Mouse (Mus musculus) heart, postnatal 10 days (tissue): ENCODE data around the gene Aldh6a1. TPM values are rescaled to one million over a fixed set of nuclear protein-coding genes. Genes with fewer than 3 reads are reported as not detected.

ENCODE experiments used
- DNase-seq, 2 experiments: peaks; one replicate each; pipeline ENCODE4 v3.0.0; 2021
- intact Hi-C: fragments of 180-260 bp; cut with DNase I; formaldehyde crosslinking; loops from one replicate; pipeline ENCODE4 v1.15.1; 2025
- total RNA-seq, 2 experiments: library from RNA; stranded (reverse); gene quantifications; 2 replicates each; pipeline ENCODE4 v1.2.3; 2021

Aldh6a1 gene
- total RNA-seq, 2 experiments from 2014 or later = 59.7 to 66.2 TPM

DNA sequence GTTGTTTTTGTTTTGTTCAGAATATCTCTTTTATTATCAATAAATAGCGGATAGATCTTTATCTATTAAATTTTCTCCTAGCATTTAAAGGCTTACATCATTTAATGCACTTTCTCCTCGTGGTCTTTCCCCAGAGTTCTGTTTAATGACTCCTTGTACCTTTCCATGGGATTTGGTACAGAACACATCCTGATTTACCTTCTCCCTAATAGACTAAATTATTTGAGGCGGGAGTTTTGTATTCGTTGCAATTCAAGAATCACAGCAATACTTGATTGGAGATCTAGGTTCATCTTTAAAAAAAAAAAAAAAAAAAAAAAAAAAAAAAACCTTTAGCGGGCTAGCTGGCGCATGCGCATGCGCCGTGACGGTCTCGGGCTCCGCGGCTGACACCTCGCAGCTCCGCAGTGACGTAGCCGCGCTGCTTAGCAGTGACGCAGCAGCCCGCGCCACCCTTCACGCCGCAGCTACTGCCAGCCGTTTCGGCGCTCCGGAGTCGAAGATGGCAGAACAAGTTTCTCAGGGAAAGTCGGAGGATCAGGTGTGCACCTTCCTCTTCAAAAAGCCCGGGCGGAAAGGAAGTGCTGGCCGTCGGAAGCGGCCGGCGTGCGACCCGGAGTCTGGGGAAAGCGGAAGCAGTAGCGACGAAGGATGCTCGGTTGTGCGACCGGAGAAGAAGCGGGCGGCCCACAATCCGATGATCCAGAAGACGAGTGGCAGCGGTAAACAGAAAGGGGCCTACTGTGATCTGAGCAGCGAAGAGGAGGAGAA, 33.8 kb downstream of the Aldh6a1 start, which contains the start of gene Rnf113a2:
Gene Rnf113a2, plus strand, starts transcription at position 363 of the 771 bp plus-strand sequence.
- peak; percentile 88 to 89 for DNase-seq
- intact Hi-C loops = no loop called here

DNA sequence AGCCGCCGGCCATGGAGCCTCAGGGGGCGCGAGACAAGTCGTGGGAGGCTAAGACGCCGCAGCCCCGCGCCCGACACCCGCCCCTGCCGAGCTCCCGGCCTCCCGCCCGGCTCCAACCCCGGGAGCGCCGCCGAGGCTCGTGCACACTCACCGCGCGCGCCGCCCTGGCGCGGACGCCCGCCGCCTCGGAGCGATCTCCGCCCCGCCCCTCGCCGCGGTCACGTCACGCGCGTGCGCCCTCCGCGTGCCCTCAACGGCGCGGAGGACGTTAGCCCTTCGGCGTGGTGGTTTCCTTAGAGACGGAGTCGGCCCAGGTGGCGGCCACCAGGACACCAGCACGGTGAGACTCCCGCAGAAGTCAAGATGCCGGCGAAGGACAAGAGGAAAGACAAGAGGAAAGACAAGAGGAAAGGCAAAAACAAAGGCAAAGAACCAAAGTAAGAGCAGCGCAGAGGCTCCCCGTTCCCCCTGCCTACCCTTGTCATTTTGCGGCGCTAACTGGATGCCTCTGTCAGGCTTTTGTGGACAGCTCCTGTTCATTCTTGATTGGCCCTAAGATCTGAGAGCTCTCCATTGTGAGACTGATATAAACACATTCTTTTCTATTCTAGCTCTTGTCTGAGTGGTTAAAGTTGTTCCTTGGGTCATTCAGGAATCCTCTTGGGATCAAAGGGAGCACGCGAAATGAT, 41.8 kb downstream of the Aldh6a1 start, which contains the start of the genes Entpd5 and Bbof1:
Gene Entpd5, minus strand, starts transcription at position 211 of the 689 bp plus-strand sequence.
Gene Bbof1, plus strand, starts transcription at position 253 of the 689 bp plus-strand sequence.
- intact Hi-C loops = loop anchor here (2.0 kb wide), 1 partner anchor 48 kb away; the partner anchor contains the start of genes Coq6 and Fam161b
- peak; percentile 94 to 95 for DNase-seq

DNA sequence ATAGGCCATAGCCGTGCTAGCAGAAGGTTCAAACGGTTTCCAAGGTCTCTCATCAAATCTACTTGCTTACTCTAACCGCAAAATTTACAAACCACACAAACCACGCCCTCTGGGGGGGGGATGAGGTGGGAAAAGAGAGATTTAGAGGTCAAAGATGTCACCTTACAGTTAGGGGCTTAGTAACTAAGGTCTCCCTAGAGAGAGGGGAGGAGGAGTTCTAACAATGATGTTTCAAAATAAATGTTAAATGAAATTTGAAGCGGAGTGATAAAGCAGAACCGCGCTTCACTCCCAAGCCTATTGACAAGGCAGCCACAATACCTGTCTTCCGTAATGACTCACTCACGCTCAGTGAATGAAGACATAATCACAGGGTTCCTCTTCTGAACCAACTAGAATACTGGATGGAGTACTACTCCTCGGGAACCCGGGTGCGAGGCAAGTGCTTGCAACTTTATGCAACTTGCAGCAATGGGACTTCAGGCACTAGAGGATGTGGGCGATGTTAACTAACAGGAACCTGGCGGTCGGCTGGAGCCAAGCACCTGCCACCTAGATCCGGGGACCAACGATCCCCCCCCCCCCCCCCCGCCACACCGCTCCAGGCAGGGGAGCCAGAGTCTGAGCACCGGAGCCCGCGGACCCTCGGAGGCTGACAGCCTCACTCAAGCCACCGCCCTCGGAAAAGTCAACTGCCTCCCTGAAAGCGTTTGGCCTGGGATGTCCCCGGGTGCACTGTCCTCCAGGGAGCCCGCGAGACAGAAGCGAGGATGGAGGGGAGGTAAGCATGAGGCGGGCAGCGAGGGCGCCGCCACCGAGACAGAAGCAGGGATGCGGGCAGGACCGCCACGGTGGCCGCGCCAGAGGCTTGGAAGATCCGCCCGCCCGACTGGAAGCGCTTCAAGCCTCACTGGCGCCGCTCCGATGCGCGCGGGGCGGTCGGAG, 42.7 kb downstream of the Aldh6a1 start:
- intact Hi-C loops = loop anchor here (2.0 kb wide), 1 partner anchor 47 kb away; the partner anchor contains the start of genes Coq6 and Fam161b
- peak; percentile 26 to 43 for DNase-seq

DNA sequence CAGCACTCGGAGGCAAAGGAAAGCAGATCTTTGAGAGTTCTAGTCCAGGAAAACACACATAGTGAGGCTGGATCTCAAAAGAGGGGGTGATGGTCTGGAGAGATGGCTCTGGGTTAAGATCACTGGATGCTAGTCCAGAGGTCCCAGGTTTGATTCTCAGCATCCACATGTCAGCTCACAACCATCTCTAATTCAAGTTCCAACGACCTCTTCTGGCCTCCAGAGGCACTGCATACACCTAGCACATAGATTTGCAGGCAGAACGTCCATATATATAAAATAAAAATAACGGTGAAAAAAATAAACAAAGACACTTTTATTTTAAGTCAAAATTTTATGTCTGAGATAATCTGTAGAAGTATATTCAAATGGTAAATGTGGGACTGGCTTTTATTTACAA, 43.5 kb downstream of the Aldh6a1 start:
- DNase-seq = no peak
- intact Hi-C loops = no loop called here

DNA sequence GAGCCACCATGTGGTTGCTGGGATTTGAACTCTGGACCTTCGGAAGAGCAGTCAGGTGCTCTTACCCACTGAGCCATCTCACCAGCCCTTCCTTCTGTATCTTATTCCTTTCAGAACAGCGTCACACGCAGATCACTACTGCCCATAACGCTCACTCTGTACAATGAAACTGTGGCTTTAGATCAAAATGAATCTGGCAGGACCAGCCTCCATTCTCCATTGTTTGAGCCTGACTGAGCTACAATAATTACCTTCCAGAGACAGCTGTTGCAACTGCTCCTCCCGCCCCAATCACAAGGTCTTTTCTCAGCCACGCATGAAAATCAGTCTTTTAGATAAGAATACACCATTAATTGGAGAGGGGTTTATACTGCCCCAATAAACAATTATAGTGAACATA, 46.3 kb downstream of the Aldh6a1 start:
- intact Hi-C loops = no loop called here
- DNase-seq = no peak

DNA sequence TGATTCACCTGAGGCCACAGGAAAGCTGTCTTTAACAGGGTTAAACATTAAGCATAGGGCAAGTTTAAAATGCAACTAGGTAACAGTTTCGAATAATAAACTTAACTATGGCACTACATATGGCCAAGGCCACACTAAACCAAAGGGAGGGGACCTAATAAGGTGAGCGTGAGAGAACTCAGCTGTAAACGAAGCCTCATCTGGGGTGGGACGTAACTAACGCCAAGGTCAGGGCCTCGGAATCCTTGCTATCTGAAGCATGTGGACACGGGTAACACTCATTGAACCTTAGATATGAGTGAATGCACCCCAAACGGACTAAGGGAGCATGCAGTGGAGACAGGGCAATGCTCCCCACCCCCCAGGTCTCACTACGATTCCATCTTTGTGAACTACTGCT, 47.9 kb downstream of the Aldh6a1 start:
- intact Hi-C loops = no loop called here
- DNase-seq = no peak

DNA sequence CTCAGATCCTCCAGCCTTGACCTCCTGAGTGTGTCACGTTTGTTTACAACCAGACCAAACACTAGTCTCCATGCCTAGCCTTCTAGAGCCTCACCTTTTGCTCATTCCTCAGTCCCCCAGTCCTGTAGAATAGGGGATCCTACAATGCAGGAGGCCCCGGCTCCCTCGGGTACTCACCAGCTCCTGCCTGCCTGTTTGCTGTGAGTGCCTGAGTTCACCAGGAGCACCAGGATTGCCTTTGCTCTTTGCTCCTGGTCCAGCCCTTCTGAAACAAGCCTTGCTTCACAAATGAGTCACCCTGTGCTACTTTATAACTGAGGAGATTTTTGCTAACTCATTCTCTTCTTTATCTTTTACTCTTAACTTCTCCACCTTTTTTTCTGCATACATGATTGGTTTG, 50.2 kb downstream of the Aldh6a1 start:
- DNase-seq = no peak
- intact Hi-C loops = no loop called here

DNA sequence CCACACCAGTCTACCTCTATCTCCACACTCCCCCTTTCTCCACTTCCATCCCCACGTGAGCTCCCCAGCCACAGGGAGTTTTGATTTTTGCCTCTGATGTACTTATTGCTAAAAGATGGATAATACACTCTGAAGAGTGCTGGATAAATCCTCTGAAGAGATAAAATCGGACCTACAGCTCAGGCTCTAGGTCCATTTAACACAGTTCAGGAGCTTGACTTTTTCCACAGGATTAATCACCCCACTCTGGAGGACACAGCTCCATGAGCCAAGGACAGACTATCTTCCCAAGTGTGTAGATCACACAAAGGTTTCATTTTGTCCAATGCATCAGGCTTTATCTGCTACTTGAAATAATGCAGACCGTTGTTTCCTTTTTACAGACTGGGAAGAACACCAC, 50.7 kb downstream of the Aldh6a1 start:
- no peak for DNase-seq
- intact Hi-C loops = no loop called here

DNA sequence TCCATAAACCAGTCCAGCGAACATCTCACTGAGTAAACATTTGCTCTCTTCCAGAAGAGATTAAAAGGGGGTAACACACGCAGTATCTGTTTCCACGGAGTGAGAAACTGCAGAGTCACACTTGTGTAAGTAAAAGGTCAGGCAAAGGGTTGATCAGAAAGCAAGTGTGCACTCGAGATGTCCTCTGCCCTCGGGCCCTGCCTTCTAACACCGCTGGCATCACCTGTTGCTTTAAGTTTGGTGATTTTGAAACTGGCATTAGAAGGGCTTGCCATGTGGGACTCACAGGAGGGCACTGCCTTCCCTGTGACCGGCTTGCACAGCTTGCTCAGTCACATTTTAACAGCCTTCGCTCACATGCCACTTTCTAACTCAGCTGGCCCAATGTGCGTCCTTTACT, 51.1 kb downstream of the Aldh6a1 start:
- intact Hi-C loops = no loop called here

DNA sequence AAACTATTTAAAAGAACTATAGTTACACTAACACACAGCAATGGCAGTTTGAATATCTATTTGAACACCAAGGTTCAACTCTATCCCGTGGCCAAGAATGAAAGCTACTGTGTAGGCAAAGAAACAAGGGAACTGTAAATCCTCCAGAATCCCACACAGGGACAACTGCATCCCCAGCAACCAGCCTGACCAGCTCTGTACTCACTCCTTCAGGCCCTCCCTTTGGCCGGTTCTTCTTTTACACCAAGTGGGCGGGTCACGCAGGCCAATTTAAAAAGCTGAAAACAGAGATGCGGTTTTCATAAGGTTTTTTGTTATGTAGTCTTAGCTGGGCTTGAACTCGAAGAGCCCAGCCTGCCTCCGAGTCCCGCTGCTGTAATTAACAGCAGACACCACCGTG, 51.7 kb downstream of the Aldh6a1 start:
- intact Hi-C loops = no loop called here
- no peak for DNase-seq

More for the DNA sequence above, 51.1 kb downstream of the Aldh6a1 start:
- DNase-seq = no peak

DNA sequence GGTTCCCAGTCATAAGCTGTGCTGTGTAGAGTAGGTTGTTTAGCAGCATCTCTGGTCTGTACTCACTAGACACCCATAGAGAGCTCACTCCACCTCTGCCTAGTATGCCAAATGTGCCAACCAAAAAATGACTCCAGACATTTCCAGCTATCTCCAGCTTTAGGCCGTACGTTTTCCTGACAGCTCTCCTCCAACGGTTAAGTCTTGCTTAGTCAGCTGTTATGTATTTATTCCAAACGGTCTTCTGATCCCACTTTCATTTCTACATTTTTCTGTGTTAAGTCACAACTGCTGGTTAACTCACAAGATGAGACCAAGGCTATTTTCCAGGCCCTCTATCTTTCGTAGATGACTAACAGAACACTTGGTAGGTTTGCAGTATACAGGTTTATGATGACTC, 52.2 kb downstream of the Aldh6a1 start:
- intact Hi-C loops = no loop called here

DNA sequence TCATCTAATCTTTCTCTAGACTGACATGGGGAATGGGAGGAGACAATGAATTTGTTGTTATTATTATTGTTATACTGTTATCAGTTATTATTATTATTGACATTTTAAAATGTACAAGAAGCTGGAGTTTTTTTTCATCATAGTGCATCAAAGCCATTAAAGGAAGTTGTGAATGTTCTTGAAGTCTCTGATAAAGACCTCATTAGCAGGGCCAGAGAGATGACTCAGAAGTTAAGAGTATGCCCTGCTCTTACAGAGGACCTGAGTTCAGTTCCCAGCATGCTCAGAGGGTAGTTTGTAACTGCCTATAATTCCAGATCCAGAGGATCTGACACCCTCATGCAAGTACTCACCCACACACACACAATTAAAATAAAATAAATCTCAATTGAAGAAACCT, 53.1 kb downstream of the Aldh6a1 start:
- DNase-seq = no peak
- intact Hi-C loops = no loop called here

More for the DNA sequence above, 52.2 kb downstream of the Aldh6a1 start:
- no peak for DNase-seq

DNA sequence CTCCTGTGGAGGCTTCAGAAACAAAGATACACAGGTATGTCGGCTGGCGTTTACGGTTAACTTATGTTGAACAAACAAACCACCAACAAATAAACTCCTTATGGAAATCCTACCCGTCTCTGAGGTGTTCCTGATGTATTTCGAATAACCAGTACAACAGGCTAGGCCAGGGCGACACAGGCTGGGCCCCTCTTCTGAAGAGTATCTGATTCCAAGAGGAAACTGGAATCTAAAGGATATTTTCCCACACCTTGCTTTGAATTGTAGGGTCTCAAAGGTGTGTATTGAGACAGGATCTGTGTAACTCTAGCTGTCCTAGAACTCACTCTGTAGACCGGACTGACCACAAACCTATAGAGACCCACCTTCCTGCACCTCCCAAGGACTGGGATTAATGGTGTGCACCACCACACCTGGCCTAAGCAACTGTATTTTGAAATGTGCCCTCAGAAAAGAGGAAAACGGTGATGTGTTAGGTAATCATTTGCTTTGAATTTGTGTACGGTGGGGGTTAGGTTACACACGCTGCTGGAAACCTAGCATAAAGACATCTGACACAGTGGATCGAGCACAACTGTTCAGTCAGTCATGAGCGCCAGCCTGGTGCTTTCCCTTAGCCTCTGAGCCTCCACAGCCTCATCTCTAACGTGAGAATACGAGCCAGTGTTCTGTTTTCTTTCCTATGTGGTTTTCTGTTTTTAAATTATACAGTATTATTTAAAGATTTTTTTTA, 53.7 kb downstream of the Aldh6a1 start:
- intact Hi-C loops = no loop called here
- DNase-seq = no peak

DNA sequence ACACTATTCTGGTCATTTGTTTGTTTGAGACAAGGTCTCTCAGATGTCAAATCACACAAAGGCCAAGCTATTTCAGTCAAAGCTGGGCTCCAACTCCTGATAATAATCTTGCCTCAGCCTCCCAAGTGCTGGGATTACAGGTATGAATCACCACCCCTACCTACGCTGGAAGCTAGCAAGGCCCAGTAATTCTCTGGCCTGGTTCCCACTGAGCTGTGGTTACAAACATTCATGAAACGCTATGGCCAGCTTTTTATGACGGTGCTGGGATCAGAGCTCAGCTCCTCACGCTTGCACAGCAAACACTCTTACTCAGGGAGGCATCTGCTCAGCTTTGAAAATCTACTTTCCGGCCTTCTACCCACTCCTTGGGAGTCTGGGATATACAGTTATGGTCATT, 57.0 kb downstream of the Aldh6a1 start:
- intact Hi-C loops = no loop called here
- no peak for DNase-seq

DNA sequence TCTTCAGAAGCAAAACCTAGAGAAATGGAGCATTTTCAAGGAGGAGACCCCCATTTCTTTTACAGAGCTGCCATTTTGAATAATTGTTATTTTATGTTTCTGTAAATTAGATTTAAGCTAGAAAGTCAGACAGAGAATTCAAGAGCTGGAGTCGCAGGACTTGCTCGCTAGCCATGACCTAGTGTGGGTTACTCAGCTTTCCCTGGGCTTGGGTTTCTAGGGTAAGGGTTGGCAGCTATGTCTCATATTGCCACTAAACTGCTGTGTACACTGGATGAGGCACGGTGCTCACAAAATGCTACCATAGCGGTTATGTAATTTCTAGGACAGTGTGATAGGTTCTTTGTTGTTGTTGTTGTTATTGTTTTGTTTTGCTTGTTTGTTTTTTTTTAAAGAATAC, 58.1 kb downstream of the Aldh6a1 start:
- DNase-seq = no peak
- intact Hi-C loops = no loop called here

DNA sequence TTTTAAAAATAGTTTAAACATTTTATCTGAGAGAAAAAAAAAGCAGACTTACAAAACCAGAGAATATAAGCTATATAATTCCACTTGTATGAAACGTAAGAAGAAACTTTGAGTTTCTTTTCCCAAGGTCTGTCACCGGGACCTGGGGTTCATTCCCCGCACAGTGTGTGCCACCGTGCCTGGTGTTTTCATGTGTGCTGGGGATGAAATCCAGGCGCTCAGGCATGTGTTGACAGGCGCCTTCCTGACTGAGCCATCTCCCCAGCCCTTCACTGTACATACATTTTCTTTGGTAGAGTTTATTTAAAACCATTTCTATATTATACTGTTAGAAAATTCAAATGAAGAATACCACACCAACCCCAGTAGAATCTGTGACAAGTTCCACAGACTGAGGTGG, 60.5 kb downstream of the Aldh6a1 start:
- peak; percentile 55 to 66 for DNase-seq
- intact Hi-C loops = no loop called here

DNA sequence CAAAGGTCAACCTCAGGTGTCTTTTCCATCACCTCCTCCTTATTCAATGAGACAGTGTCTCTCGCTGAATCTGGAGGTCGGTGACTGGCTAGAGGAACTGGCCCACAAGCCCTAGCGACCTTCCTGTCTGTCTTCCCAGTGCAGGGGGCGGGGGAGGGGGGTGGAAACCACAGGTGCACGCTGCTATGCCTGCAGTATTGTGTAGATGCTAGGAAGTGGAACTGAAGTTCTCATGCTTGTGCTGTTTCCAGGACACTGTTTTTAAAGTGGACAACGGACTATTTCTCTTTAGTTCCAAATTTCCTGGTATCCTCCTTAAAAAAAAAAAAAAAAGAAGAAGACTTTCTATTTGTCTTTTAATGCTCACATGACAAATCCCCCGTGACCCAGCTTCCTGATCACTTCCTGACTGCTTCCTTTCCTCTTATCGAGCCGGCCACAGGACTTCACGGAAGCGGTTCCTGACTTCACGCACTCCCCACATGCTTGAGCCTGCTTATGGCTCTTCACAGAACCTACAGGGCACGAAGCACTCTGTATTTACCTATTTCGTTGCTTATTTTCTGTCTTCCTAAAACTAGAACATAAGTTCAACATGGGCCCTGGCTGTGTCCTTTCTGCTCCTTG, 61.9 kb downstream of the Aldh6a1 start:
- no peak for DNase-seq
- intact Hi-C loops = no loop called here

DNA sequence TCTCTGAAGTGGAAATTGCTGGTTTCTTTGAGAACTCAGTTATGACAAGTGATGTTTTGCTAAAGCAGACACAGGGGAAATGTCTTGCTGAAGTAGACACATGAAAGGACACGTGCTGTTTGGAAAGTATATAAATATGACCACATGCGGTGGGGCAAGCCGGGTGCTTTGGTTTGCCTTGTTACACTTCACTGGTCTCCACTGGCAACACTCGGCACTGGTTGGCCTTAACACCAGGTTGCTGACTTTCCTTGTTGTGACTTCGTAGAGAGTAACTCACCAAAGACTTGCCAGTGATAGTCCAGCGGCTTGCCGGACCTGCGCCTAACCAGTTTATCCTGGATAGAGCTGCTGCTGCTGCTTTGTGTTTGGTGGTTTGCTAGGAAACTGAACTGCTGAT, 62.7 kb downstream of the Aldh6a1 start:
- DNase-seq = no peak
- intact Hi-C loops = no loop called here

DNA sequence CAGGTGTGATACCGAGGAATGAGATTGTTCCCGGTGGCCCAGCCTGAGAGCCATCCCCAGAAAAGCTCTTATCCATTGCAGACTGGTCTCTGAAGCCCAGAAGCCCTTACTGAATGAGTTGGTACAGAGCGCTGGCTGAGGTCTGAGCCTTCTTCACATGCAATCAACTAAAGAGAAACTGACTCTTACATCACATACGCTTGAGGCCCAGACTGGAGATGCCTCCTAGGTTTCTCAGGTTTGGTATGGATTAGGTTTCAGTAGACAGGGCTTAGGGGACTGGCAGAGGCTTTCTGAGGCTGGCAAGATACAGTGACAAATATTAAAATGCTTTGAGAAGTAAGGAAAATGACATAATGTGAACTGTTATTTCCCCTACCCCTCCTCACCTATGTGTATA, 65.4 kb downstream of the Aldh6a1 start:
- DNase-seq = no peak
- intact Hi-C loops = no loop called here

DNA sequence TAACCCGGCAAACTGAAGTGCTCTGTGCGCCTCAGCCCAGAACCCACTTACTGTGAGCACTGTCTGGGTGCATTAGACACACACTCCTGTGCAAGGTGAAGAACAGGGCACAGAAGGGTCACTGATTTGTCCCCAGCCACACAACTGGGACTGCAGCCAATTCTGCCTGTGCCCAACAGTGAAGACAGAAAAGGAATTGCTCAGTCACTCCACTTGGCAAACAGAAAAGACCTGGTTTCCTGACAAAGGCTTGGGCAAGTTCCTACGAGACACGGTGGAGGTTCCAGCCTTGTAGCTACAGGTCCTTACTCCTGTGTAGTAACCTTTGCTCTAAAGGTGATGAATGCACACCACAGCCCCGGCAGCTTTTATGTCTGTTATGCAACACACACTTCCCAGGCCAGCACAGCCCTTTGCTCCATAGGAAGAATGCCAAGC, 66.1 kb downstream of the Aldh6a1 start:
- intact Hi-C loops = no loop called here
- peak; percentile 80 to 86 for DNase-seq
